Mouse (Mus musculus) right cerebral cortex, postnatal 4 days (tissue): Measurements from ENCODE around the gene Fam98b.
A peak's percentile ranks its signal among the peaks of the same experiment; 100 is the strongest.

Source experiments
- DNase-seq: peaks from one replicate; pipeline ENCODE4 v3.0.0-alpha.2; 2022

The Fam98b gene

GRCm38 (mm10) chr2:117249255-117250000 lies at the start of gene Fam98b:
TSS of gene Fam98b (plus strand) at chr2:117249739.
- DNase-seq: peak; percentile 89

GRCm38 (mm10) chr2:117200869-117201338 lies 48.6 kb upstream of the Fam98b start:
- DNase-seq: no peak

GRCm38 (mm10) chr2:117203350-117203749 lies 46.2 kb upstream of the Fam98b start:
- DNase-seq: no peak

GRCm38 (mm10) chr2:117204534-117204933 lies 45.0 kb upstream of the Fam98b start:
- DNase-seq: no peak

- DNase-seq: no peak
Measured at GRCm38 (mm10) chr2:117205066-117205465, 44.5 kb upstream of the Fam98b start.

- DNase-seq: no peak
Measured at GRCm38 (mm10) chr2:117210416-117211085, 39.0 kb upstream of the Fam98b start.

DNA sequence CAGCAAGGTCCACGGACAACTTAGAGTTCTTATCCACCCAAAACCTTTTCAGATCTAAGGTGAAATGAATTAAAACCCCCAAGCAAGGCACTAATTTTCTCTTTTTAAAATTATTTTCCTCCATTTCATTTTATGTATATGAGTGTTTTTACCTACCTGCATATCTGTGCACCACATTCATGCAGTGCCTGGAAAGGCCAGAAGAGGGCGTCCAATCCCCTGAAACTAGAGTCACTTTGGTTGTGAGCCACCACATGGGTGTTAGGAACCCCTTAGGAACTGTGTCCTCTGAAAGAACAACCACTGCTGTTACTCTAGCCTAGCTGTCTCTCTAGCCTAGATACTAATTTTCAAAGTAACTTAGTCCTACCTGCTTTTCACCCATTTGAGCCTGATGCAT lies 33.4 kb upstream of the Fam98b start:
- no peak for DNase-seq

DNA sequence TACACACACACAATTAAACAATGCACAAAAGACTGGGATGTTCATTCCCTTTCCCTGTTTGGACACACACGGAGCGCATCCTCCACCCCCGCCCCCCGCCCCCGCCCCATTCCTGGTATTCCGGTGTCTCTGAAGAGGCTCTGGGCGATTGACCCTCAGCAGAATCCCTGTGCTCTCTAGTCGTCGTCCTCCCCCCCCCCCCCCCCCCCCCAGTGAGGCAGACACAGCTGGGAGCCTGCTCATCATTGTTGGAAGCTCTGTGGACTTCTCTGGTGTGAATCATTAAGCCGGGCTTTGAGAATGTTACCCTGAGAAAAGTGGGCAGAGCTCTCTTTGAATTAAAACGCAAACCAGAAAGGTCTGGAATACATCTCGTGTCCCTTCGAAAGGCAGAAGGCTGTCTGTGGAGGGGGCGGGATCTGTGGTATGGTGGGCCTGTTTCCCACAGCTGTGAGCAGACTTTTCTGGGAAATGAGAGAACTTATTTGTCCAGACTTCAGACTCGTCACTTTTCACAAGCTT lies 31.8 kb upstream of the Fam98b start:
- no peak for DNase-seq

- no peak for DNase-seq
Measured at GRCm38 (mm10) chr2:117219536-117219935, 30.0 kb upstream of the Fam98b start.

DNA sequence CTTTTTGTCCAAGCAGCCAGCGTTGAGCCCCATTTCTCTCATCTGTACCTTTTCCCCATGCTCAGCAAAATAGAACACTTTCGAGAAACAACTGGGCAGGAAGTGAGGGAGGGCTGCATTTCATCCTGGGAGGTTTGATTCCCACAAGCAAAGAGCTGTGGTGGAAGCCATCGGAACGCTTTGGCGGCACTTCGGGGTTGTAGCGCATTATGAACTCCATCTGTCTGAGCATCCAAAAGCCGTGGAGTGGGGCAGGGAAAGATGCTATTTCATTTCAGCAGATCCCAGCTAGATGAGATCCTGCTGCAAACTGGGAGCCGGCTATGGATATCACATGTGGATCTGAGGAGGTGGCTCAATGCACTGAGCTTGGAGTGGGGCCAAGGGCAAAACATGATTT lies 26.9 kb upstream of the Fam98b start:
- DNase-seq: no peak

- DNase-seq: peak; percentile 27
Measured at GRCm38 (mm10) chr2:117228601-117229125, 20.9 kb upstream of the Fam98b start.

- DNase-seq: no peak
Measured at GRCm38 (mm10) chr2:117230261-117230660, 19.3 kb upstream of the Fam98b start.

GRCm38 (mm10) chr2:117231257-117231656 lies 18.3 kb upstream of the Fam98b start:
- DNase-seq: peak; percentile 98

- no peak for DNase-seq
Measured at GRCm38 (mm10) chr2:117241953-117242352, 7.6 kb upstream of the Fam98b start.

DNA sequence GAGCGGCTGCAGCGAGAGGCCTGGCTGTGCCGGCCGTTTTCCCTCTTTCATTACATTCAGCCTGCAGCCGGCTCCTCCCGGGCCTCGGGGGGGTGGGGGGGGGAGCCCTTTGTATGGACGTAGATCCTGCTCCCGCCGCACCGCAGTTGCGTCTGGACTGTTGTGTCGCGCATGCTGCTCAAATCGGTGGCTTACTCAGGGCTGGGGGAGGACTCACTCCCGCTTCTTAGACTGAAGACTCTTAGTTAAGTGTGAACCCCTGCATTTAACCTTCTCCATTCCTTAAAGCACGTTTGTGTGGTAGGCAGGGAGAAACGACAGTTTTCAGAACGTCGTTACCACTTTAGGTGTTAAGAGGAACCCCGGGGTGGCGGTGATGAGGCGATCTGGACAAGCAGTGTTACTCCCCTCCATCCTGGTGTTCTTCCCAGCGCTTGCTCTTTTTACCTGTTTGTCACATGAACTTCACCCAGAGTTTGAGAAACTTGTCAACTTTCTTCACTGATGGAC lies 517 bp downstream of the Fam98b start:
- DNase-seq: no peak

- DNase-seq: no peak
Measured at GRCm38 (mm10) chr2:117255415-117255814, 5.9 kb downstream of the Fam98b start.

- no peak for DNase-seq
Measured at GRCm38 (mm10) chr2:117257617-117258016, 8.1 kb downstream of the Fam98b start.

GRCm38 (mm10) chr2:117262184-117262583 lies 12.6 kb downstream of the Fam98b start:
- DNase-seq: no peak

DNA sequence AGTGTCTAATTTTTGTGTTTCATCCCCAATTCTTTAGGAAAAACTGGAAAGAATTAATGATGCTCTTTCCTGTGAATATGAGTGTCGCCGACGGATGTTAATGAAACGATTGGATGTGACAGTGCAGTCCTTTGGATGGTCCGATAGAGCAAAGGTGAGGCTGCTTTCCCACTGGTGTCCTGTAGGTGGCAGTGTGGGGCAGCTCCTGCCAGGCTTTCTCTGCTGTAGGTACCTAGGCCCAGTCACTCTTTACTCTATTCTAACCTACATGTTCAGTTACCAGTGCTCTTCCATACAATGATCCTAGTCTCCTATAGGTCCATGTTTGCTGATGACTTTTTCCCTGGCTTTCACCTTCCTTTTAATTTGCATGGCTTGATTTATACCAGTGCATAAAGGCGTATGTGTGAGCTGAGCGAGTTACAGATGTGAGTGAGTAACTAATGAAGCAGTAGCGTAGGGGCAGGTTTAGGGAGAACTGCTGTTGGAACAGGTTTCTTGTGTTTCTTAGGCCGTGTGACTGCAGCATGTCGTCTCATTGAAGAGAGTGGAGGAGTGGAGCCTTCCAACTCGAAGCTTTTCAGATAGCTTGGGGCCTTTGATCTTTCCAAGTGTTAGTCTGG lies 14.4 kb downstream of the Fam98b start:
- peak; percentile 62 for DNase-seq

DNA sequence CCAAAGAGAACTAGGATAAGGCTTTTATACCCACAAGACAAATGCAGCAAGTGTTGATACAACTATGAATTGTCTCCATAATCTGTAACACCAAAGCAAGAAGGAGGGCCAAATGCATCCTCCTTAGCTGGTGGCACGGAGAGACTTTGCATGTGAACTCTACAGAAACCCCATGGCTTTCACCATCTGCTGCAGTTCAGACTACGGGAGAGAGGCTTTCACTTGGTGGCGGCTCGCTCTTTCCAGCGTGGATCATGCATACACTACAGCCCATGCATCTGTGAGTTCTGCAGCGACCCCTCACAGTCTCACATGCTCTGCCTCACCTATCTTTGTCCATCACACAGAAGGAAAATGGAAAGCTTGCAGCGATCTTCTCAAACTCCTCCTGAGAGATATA lies 38.8 kb downstream of the Fam98b start:
- no peak for DNase-seq

GRCm38 (mm10) chr2:117299596-117300448 lies 50.3 kb downstream of the Fam98b start:
- DNase-seq: no peak
